Mouse (Mus musculus) retina, embryonic 14.5 days (tissue): ENCODE results near the gene Zfp92.
"Not testable (repeated sequence)": the region's sequence is repeated elsewhere in the genome, so short reads cannot be mapped to it uniquely, and the experiment has no call there.

ENCODE experiments used
- DNase-seq: peaks from one replicate; pipeline ENCODE4 v3.0.0-alpha.2; 2015; ENCODE audit warnings: low spot score

Zfp92 gene

DNA sequence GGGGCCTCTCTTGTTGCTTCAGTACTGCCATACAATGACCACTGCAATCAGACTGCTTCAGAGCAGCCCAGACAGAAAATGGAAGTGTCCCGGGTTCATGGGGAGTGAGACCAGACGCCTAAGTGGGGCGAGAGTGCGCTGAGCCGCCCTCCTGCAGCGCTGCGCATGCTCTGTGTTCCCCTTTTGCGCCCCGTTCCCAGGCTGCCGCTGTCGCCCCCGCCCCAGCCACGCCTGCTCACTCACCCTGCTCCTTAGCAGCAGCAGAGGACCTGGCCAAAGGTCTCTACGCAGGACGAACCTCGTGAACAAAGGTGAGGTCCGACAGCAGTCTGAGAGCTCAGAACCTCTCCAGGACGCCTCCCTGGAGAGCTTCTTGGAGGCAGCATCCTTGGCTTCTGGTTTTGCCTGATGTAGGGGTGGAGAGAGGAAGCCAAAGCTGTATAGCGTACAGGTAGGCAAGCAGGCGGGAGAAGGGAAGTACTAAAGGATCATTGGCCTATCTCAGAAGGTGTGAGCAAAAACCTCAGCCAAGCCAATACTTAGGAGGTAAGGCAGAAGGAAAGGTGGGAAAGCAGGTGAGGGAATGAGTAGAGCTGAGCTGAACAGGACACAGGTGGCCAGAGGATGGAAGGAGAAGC lies at the start of gene Zfp92:
TSS of gene Zfp92 (plus strand) at position 217 of the 638 bp plus-strand sequence.
- peak; percentile 31 for DNase-seq

DNA sequence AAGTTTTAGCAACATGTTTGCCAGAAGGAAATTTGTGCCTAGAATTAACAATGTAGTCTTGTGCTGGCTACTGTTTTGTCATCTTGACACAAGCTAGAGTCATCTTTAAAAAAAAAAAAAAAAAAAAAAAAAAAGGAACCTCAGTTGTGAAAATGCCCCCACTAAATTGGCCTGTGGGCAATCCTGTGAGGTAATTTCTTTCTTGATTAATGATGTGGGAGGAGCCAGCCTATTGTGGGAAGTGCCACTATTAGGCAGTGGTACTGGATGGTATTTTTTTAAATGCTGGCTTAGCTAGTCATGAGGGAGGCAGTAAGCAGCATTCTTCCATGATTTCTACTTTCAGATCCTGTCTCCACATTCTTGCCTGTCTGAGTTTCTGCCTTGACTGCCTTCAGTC lies 47.6 kb upstream of the Zfp92 start:
- DNase-seq: no peak

DNA sequence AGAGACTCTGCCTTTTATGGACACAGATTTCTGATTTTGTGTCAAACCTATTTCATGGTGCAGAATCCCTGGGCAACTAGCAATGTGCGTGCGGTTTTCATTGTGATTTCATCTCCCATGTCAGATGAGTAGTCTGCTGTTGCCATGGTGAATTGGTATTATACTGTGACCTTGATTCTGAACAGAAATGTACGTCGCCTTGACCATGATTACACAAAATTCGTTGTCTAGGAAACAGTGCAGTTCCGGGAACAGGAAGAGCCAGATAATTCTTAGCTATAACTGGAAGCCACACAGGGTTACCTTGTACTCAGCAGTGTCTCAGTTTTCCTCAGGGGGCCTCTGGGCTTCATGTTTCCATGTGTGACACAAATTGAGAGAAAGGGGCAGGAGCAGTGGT lies 26.5 kb upstream of the Zfp92 start:
- DNase-seq: no peak

DNA sequence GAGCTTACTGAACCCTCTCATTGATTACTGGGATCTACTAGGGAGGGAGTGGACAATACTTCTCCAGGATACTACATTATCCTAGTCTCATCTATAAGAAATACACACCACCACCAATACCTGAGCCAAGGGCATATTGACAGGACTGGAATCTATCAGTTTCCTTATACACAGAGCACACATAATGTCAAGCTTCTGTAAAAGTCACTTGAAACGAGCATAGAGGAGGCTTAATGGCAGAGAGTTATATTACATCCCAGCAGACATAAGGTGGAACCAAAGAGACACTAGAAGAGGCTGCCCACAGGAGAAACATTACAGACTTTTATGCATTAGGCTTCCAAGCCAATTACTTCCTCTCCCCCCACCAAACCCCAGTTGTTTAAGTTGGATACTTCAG lies 26.0 kb upstream of the Zfp92 start:
- no peak for DNase-seq

DNA sequence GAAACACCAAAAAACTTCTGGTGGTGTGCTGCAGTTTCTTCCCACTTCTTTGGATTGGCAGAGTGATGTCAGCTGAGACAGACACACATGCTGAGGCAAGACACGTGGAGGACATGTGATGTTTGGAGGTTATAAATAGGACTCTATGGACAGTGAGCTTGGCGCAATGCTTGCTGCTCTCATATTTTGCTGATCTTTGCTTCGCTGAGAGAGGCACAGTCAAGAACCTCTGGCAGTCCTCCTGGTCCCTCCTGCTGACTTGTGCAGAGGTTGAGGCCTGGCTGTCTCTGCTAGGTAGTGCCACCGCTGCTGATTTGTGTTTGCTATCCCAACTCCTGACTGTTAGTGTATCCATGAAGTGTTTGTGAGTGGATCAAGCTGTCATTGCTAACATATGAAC lies 19.4 kb upstream of the Zfp92 start:
- DNase-seq: no peak

DNA sequence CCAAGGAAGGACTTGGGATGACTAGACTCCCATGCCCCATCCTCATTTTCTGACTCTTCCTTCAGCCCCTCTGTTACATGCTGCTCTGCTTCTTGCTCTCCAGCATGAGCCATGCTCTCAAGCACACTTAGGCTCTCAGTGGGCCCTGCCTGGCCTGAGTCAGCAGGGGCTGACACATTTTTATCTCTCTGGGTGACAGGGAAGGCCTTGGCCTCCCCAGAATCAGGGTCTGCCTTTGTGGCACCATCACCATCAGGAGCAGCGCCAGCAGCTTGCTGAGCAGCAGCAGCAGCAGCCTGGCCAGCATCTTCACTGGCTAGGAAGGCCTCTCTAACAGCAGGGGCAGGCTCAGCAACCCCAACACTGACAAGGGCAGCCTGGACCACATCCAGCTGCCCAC lies 14.4 kb upstream of the Zfp92 start:
- DNase-seq: no peak

DNA sequence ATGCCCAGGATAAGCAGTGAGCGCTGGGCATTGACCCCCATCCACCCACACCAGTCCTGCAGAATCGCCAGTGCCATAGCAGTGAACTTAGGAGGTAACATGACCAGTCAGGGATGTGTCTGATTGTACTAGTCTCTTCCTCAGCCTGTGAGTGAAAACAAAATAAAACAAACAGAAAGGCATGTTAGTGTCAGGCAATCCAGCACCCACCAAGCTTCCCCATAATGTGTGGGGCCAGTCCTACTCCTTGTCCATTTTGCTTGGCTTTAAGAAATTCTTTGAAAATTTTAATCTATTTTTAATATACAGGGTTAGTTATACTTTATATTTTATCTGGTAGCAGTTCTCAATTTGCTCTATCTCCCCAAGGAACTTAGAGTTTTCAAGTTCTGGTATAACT lies 12.3 kb upstream of the Zfp92 start, which contains the start of gene Gm18336:
TSS of gene Gm18336 (minus strand) at position 101 of the 400 bp plus-strand sequence.
- DNase-seq: not testable (repeated sequence)

DNA sequence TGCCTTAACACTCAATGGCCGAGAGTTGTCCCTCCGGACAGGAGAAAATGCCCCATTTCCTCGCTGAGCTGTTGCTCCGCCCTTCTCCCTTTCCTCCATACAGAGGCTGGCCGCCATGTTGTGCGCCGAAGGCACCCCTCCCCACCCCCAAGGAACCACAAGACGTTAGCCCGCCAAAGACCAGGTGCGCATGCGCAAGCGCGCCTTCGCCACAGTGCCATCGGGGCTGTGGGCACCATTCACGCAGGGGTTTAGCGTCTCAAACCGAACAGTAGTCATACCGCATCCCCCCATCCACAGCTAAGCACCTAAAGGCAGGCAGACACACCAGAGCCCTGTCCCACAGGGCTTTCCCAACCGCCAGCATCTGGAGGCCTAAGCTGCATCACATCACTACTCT lies 9.9 kb upstream of the Zfp92 start:
- DNase-seq: no peak

DNA sequence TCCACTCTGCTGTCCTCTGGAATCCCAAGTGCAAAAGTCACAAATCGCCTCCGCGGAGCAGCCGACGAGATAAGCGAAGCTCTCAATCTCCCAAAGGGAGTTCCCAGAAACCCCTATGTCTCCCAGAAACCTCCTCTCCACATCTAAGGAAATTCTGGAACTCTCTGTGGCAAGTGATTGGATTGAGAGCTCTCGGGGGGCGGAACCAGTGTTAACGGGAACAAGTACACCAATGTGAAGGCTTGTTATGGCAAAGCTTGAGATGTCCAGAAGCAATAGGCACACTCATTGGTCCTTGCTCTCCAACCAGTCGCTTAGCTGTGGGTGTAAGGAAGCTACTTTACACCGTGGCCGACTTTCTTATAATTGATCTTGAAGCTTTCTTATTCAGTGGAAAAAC lies 9.3 kb upstream of the Zfp92 start:
- DNase-seq: no peak

DNA sequence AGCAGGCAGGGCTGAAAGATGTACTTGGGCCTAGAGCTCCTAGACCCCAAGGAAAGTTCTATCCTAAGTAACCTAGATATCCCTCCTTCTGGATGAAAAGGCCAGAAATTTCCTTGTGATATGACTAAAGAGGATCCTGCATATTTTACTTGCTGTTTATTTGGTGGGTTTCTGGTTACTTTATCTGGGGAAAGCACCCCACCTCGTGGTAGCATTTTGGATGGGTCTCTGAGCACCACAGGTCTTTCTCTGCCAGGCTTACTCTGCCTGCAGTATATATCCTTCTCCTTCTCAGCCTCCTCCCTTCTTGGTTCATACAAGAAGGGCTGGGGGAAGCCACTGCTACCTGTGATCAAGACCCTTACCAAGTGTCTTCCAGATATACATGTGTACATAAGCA lies 1.9 kb downstream of the Zfp92 start:
- no peak for DNase-seq

DNA sequence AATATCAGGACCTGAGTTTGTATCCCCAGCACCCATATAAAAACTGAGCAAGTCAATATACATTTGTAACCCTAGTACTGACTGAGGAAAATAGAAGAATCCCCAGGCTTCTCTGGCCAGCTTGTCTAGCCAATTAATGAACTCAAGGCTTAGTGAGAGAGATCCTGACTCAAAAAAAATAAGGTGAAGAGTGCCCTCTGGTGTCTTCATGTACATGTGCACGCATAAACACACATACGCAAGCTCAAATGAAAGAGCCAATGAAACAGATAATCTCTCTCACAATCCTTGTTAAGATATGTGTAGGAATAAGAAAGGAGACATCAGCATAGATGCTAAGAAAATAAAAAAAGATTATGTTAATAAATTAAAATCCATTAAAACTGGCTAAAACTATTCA lies 19.1 kb downstream of the Zfp92 start:
- peak; percentile 25 for DNase-seq

DNA sequence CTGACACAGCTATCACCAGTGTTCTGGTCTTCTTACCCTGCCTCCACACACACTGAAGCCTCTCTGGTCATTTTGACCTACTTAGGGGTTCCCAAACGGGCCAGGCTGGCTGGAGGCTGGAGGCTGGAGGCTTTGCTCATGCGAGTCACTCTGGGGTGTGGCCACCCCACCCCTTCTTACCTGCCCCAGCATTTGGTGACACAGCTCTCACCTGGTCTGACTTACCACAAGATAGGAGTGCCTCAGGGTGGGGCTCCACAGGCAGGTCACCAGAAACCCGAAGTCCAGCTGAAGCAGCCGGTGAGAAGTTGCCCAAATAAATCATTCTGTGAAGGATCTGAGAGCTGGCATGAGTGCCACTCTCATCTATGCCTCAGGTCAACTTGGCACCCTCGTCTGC lies 22.0 kb downstream of the Zfp92 start:
- no peak for DNase-seq

DNA sequence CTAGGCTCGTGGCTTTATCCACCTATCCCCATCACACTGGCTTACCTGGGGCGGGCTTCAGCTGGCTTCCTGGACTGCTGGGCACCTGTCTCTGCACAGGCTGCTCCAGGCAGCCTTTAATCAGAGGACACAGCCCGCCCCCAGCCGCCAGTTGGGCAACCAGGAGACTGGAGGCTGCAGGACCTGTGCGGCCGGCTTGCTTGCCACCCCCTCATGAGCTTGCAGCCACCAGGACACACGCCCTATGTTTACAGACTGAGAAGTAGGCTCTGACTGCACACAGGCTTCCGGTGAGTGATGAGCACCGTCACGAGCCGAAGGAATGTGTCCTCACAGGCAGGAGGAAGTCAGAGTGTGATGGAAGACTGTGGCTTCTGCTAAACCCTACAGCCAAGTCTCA lies 24.4 kb downstream of the Zfp92 start, which contains the start of gene Trex2:
TSS of gene Trex2 (minus strand) at position 93 of the 400 bp plus-strand sequence.
- DNase-seq: no peak

DNA sequence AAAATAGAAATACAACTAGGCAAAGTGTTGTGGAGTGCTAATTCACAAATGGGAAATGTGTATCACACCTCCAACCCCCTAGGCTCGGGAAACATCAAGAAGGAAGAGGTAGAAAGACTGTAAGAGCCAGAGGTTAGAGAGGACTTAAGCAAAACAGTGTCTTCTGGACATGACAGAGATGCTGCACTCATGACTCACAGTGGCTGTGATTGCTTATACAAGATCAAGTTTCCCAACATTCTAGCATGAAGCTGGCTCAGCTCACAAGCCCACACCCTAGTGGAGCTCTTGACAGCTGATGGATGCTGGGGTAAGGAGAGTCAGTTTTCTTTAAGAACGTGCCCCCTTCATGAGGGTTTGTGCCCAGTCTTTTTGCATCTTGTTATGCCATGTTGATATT lies 30.5 kb downstream of the Zfp92 start:
- DNase-seq: no peak

DNA sequence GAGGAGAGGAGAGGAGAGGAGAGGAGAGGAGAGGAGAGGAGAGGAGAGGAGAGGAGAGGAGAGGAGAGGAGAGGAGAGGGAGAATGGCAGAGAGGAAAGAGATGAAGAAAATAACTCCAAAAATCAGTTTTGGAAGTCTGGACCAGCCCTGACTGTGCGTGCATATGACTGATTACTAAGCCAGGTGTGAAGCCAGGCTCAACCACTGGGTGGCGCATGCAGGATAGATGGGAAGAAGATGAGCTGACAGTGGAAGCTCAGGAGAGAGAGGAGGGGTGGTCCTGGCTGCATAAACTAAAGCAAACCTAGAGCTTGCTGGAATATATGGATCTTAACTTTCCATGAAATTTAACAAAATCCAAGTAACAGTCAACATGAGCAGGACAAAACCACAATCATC lies 41.1 kb downstream of the Zfp92 start:
- peak; percentile 72 for DNase-seq

DNA sequence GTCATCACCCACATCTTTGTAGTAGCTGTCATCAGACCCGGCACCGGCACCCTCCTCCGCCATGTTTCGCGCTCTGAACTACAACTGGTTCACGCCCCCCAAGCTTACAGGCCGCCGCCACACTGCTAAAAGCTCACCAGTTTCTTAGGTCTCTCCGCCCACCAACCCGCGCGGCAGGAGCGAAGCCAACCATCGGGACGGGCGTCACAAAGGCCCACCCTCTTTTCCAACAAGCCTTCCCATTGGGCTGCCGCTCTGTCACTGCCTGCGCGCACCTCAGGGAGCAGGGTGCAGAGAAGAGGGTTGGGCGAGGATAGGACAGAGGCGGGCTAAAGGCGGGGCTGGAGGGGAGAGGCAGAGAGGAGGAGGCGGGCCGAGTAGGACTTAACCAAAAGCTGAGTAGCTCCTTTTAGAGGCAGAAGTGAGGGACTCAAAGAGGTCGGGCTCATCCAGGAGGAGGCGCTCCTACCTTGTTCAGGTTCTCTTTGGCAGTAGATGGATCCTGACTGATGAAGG lies 48.0 kb downstream of the Zfp92 start, which contains the start of gene Haus7:
TSS of gene Haus7 (minus strand) at position 168 of the 516 bp plus-strand sequence.
- DNase-seq: peak; percentile 88

DNA sequence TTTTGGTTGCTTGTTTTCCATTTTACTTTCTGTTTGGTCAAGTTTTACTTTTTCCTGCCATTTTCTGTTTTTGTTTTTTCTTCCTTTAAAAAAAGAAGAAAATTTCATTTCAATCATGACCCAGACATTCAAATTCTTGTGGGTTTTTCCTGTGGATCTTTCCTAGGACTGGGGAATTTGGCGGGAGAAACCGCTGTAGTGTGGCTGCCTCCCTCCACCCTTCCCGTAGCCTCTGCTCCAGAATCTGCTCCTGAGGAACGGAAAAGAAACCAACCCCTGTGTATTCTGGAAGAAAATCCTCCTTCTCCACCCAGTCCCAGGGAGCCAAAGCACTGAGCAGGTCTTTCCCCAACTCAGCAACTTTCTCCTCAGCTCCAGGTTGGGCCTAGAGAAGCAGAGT lies 49.9 kb downstream of the Zfp92 start:
- DNase-seq: no peak

DNA sequence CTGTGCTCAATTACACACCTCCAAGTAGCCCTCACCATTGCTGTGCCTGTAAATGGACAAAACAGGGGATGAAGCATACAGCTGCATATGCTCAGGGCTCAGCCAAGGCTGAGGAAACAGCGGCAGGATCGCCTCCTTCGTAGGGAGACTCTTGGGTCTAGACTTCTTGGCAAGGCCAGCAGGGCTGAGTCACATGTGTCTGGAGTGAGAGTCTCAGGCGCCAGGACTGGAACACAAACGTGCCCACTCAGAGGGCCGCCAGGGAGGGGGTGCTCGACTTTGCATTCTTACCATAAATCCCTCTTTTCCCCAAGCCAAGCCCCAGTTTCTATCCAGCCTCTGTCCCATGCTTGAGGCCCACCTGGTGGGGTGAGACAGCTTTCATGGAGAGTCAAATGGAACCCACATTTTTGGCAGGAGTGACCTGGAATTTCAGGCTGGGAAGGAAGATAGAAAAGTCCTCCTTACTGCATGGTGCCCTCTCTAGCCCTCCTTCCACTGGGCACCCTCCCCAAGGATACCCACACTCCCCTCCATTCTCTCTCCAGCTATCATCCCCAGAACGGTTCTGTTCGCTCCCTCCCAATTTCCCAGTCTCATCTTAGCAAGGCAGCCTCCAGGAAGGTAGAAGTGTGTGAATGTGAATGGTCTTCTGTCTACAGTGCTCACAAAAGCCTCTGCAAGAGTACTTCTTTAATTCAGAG lies 54.7 kb downstream of the Zfp92 start:
- DNase-seq: no peak

DNA sequence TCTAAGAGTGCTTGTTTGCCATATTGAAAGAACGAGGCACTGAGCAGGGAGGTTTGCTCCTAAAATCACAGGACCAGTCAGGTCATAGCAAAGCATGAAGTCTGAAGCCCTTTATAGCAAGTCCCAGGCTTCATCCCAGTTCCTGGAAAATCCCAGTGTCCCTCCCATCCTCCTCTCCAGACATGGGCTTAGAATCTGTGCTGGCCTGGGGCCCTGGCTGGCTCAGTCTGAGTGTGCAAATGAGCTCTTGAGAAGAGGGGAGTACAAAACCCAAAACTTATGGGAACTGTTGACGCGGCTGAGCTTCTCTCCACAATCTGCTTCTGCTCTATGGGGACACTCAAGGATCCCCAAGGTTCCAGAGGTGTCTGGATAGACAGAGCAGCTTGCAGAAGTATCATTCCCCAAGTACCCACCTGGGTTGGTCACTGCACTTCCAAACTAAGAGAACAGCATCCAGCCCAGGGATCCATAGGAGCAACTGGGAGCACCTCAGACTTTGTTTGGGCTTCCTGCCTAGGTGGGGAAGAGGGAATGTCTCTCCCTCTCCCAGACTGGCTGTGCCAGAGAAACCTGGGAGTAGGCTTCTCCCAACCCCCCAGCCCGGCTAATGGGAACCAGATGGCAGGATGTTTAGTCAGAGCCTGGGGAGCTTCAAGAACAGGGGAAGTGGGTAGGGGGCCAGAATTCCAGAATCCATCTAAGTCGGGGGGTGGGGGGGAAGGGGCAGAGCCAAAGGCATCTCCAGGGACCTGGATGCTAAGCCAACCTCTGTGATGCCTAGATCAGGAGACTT lies 56.7 kb downstream of the Zfp92 start:
- no peak for DNase-seq

DNA sequence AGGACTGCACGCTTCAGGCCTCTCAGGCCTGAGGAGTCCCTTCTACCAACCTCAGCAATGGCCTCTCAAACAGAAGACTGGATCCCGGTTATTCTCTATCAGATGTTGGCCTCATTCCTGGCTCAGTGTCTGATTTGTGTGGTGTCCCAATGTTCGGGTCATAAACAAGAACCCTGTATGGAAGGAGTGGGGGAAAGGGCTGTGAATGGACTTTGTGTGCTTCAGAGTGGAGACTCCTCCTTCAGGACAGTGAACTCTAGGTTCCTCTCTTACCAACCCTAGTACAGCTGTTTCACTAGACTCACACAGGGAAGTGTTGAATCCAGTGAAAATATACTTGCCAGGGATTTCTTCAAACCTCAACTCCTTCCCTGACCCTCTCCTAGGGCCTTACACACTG lies 57.4 kb downstream of the Zfp92 start:
- DNase-seq: no peak

DNA sequence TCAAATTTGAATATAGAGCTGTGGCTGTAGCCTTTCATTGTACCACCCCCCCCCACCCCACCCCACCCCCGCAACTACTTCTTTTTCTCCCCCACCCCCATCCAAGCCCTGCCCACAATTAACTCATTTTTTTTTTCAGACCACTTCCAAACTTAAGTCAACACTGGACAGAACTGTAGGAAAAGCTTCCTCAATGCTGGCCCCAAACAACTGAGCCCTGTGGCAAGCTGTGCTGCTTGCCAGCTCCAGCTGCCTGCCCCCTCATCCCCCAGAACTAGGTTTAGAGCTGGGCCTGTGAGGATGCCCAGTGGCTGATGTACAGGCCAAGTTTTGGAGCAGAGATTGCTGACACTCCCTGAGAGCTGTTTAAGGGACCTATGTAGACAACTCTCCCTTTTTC lies 57.9 kb downstream of the Zfp92 start:
- no peak for DNase-seq

DNA sequence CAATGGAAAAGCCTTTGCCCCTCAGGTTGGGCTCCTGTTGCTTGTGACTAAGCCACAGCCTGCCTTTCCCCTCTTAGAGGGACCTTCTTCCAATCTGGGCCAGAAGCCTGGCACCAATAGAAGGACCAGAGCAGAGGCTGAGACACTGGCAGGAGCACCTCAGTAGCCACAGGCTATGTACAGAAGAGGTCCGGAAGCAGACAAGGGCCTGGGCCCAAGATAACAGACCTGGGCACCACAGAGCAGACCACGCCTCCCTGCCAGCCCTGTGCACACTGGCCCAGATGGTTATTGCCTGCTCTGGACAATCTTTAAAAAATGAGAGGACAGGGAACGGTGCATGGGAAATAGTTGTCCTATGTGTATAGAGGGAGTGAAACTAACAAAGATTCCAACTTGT lies 60.9 kb downstream of the Zfp92 start:
- no peak for DNase-seq
